Mouse (Mus musculus) testis, adult 2 months (tissue): ENCODE measurements at regions not wholly inside any gene's neighbourhood (a gene's known extent, or its start where the extent isn't known, plus 50 kb on each side); places are given as distances from the start of the nearest gene placed in this dataset.

Experiments used
- CTCF ChIP-seq: fragments of 200-500 bp; IDR thresholded peaks from 2 replicates; pipeline ENCODE4 v1.5.1; 2012; ENCODE audit warnings: low read depth, mild to moderate bottlenecking, inconsistent platforms, low read length, moderate library complexity; ENCODE audit not compliant: control insufficient read depth, insufficient read depth, insufficient replicate concordance
- POLR2A ChIP-seq: fragments of 200-500 bp; IDR thresholded peaks from 2 replicates; pipeline ENCODE4 v1.6.1; 2012; ENCODE audit warnings: low read depth, mild to moderate bottlenecking, inconsistent platforms, low read length, moderate library complexity; ENCODE audit not compliant: control insufficient read depth

DNA sequence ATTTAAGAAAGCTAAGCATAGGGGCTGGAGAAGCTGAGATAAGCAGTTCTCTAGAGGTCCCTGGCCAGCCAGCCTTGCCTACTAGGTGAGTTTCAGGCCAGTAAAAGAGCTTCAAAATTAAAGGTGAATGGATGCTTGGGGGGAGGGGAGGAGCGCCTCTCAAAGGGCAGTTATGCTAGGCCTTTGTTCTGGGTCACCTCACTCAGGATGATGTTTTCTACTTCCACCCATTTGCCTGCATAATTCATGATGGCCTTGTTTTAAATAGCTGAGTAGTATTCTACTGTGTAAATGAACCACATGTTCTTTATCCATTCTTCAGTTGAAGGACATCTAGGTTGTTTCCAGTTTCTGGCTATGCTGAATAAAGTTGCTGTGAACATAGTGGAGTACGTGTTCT, 457.0 kb upstream of the Fam160b2 start:
- TF ChIP-seq POLR2A: no peak
- TF ChIP-seq CTCF: no peak
